Mouse (Mus musculus) cerebellum, adult 2 months (tissue): ENCODE measurements around the gene Rab4b. TPM values are rescaled to one million over a fixed set of nuclear protein-coding genes. Genes with fewer than 3 reads are reported as not detected.
A peak's percentile ranks its signal among the peaks of the same experiment; 100 is the strongest.

ENCODE experiments used
- DNase-seq, 2 experiments: peaks; one replicate each; pipeline ENCODE4 v3.0.0; 2021
- H3K27ac ChIP-seq: fragments of 200-500 bp; 2 replicates; pipeline ENCODE4 v1.5.1; 2012; ENCODE audit warnings: low read length, control low read depth, inconsistent platforms; ENCODE audit not compliant: insufficient read depth
- H3K27me3 ChIP-seq: fragments of 200-500 bp; 2 replicates; pipeline ENCODE4 v1.6.1; 2012; ENCODE audit warnings: inconsistent platforms, mild to moderate bottlenecking, low read length, moderate library complexity; ENCODE audit not compliant: control insufficient read depth, insufficient read depth
- H3K4me1 ChIP-seq: fragments of 200-500 bp; 2 replicates; pipeline ENCODE4 v1.6.1; 2011; ENCODE audit warnings: low read length; ENCODE audit not compliant: control insufficient read depth, insufficient read depth
- H3K4me3 ChIP-seq: fragments of 200-500 bp; replicated peaks from 2 replicates; pipeline ENCODE3; 2011; ENCODE audit warnings: mild to moderate bottlenecking, low read depth, low read length, control low read depth; ENCODE audit not compliant: insufficient read depth
- CTCF ChIP-seq: fragments of 200-500 bp; IDR thresholded peaks from 2 replicates; pipeline ENCODE4 v1.5.1; 2011; ENCODE audit warnings: low read depth, mild to moderate bottlenecking, control low read depth, low read length, moderate library complexity, borderline replicate concordance; ENCODE audit not compliant: insufficient read depth
- POLR2A ChIP-seq: fragments of 200-500 bp; IDR thresholded peaks from 2 replicates; pipeline ENCODE4 v1.6.1; 2011; ENCODE audit warnings: low read length, control low read depth, borderline replicate concordance; ENCODE audit not compliant: insufficient read depth
- WGBS: fragments of 180-500 bp; shearing (Covaris S2); methylation state at CpG from one replicate; pipeline ENCODE4 v1.1.7; 2018; 5-methylcytosine and 5-hydroxymethylcytosine counted together
- polyA plus RNA-seq: library from polyadenylated mRNA; depleted of rRNA; stranded (reverse); fragments of >200 nt; gene quantifications from 2 replicates; pipeline ENCODE4 v1.2.3, GENCODE M21; 2012

Rab4b gene
- polyA plus RNA-seq, 1 experiment, result 176 TPM

GRCm38 (mm10) chr7:27162780-27163449, 15.8 kb downstream of the Rab4b start:
- peak overlapping the region; percentile 48 for H3K4me3 ChIP-seq
- no peaks in the 10 kb centered on the region for H3K27me3 ChIP-seq
- no peak overlapping the region for H3K27ac ChIP-seq
- DNase-seq, result no peak
- WGBS, result 61% methylated on average over 5 of the region's 5 CpGs
- no peak for TF ChIP-seq POLR2A
- TF ChIP-seq CTCF, result no peak
- peaks cover 52% of the 10 kb centered on the region for H3K4me1 ChIP-seq

- Histone ChIP-seq H3K4me1 (peaks cover 46% of the 10 kb centered on the region), H3K27ac (no peak overlapping the region), H3K4me3 (no peak overlapping the region), H3K27me3 (no peaks in the 10 kb centered on the region)
- no peak for DNase-seq
- no peak for TF ChIP-seq CTCF
- no peak for TF ChIP-seq POLR2A
- WGBS, result 59% methylated on average over 4 of the region's 4 CpGs
Observed at GRCm38 (mm10) chr7:27161744-27162143, 17.0 kb downstream of the Rab4b start.

GRCm38 (mm10) chr7:27160921-27161320, 17.8 kb downstream of the Rab4b start:
- TF ChIP-seq POLR2A (no peak), CTCF (no peak)
- no peaks in the 10 kb centered on the region for H3K27me3 ChIP-seq
- H3K4me1 ChIP-seq, result peaks cover 46% of the 10 kb centered on the region
- no peak overlapping the region for H3K27ac ChIP-seq
- no peak overlapping the region for H3K4me3 ChIP-seq
- WGBS, result 56% methylated on average over 3 of the region's 3 CpGs
- peak in 1 of 2 experiments; percentile 6 for DNase-seq

GRCm38 (mm10) chr7:27159882-27160281, 18.8 kb downstream of the Rab4b start:
- Histone ChIP-seq H3K27me3 (no peaks in the 10 kb centered on the region), H3K27ac (no peak overlapping the region), H3K4me3 (no peak overlapping the region), H3K4me1 (peaks cover 43% of the 10 kb centered on the region)
- 2% methylated on average over 8 of the region's 8 CpGs for WGBS
- no peak for TF ChIP-seq POLR2A
- peak; percentile 92 for TF ChIP-seq CTCF
- peak; percentile 83 to 86 for DNase-seq

GRCm38 (mm10) chr7:27159256-27159655, 19.4 kb downstream of the Rab4b start:
- peak in 1 of 2 experiments; percentile 19 for DNase-seq
- 90% methylated on average over 6 of the region's 6 CpGs for WGBS
- no peak overlapping the region for H3K27ac ChIP-seq
- peaks cover 37% of the 10 kb centered on the region for H3K4me1 ChIP-seq
- H3K4me3 ChIP-seq, result no peak overlapping the region
- TF ChIP-seq POLR2A, result no peak
- no peak for TF ChIP-seq CTCF
- H3K27me3 ChIP-seq, result no peaks in the 10 kb centered on the region

- Histone ChIP-seq H3K4me3 (no peak overlapping the region), H3K27ac (no peak overlapping the region), H3K4me1 (peaks cover 30% of the 10 kb centered on the region), H3K27me3 (no peaks in the 10 kb centered on the region)
- peak in 1 of 2 experiments; percentile 12 for DNase-seq
- TF ChIP-seq POLR2A (no peak), CTCF (no peak)
- 82% methylated on average over 9 of the region's 9 CpGs for WGBS
Observed at GRCm38 (mm10) chr7:27158171-27158570, 20.5 kb downstream of the Rab4b start.

GRCm38 (mm10) chr7:27156005-27156404, 22.7 kb downstream of the Rab4b start:
- Histone ChIP-seq H3K4me1 (peaks cover 10% of the 10 kb centered on the region), H3K27me3 (no peaks in the 10 kb centered on the region), H3K4me3 (no peak overlapping the region), H3K27ac (no peak overlapping the region)
- 8% methylated on average over 13 of the region's 13 CpGs for WGBS
- no peak for DNase-seq
- TF ChIP-seq POLR2A, result no peak
- no peak for TF ChIP-seq CTCF

- WGBS, result 36% methylated on average over 10 of the region's 10 CpGs
- no peaks in the 10 kb centered on the region for H3K27me3 ChIP-seq
- no peaks in the 10 kb centered on the region for H3K4me1 ChIP-seq
- TF ChIP-seq POLR2A (no peak), CTCF (no peak)
- no peak within 1 kb of the TSS for H3K4me3 ChIP-seq
- H3K27ac ChIP-seq, result no peak within 1 kb of the TSS
- peak in 1 of 2 experiments; percentile 47 for DNase-seq
Observed at GRCm38 (mm10) chr7:27153205-27153764, 25.4 kb downstream of the Rab4b start, which contains the start of gene Cyp2t4. TSS of gene Cyp2t4 (plus strand) at chr7:27153714.
